Mouse (Mus musculus) skeletal muscle tissue, adult 2 months (tissue): ENCODE data around the gene Ano4.

Source experiments
- DNase-seq: peaks from one replicate; pipeline ENCODE4 v3.0.0-alpha.2; 2012; ENCODE audit warnings: low read depth, low spot score

The Ano4 gene

GRCm38 (mm10) chr10:89280402-89280801 lies 64.2 kb downstream of the Ano4 start:
- no peak for DNase-seq

GRCm38 (mm10) chr10:89273001-89273680 lies 71.4 kb downstream of the Ano4 start:
- no peak for DNase-seq

GRCm38 (mm10) chr10:89267312-89267711 lies 77.2 kb downstream of the Ano4 start:
- DNase-seq = no peak

GRCm38 (mm10) chr10:89263396-89263795 lies 81.2 kb downstream of the Ano4 start:
- no peak for DNase-seq

GRCm38 (mm10) chr10:89257457-89258381 lies 86.8 kb downstream of the Ano4 start:
- no peak for DNase-seq

- DNase-seq = no peak
Measured at GRCm38 (mm10) chr10:89256762-89257456, 87.7 kb downstream of the Ano4 start.

- no peak for DNase-seq
Measured at GRCm38 (mm10) chr10:89254765-89255164, 89.8 kb downstream of the Ano4 start.

GRCm38 (mm10) chr10:89253799-89254198 lies 90.8 kb downstream of the Ano4 start:
- DNase-seq = no peak

GRCm38 (mm10) chr10:89252636-89253035 lies 91.9 kb downstream of the Ano4 start:
- no peak for DNase-seq

- DNase-seq = no peak
Measured at GRCm38 (mm10) chr10:89243808-89244207, 100.8 kb downstream of the Ano4 start.

GRCm38 (mm10) chr10:89224524-89224923 lies 120.0 kb downstream of the Ano4 start:
- DNase-seq = no peak

- no peak for DNase-seq
Measured at GRCm38 (mm10) chr10:89222284-89222989, 122.1 kb downstream of the Ano4 start.

GRCm38 (mm10) chr10:89216078-89216477 lies 128.5 kb downstream of the Ano4 start:
- no peak for DNase-seq

- no peak for DNase-seq
Measured at GRCm38 (mm10) chr10:89205858-89206257, 138.7 kb downstream of the Ano4 start.

- DNase-seq = no peak
Measured at GRCm38 (mm10) chr10:89196444-89196843, 148.1 kb downstream of the Ano4 start.

- no peak for DNase-seq
Measured at GRCm38 (mm10) chr10:89195068-89195467, 149.5 kb downstream of the Ano4 start.

GRCm38 (mm10) chr10:89194440-89194839 lies 150.1 kb downstream of the Ano4 start:
- DNase-seq = no peak

GRCm38 (mm10) chr10:89177921-89178320 lies 166.6 kb downstream of the Ano4 start:
- no peak for DNase-seq

GRCm38 (mm10) chr10:89164533-89164932 lies 180.0 kb downstream of the Ano4 start:
- DNase-seq = no peak

GRCm38 (mm10) chr10:89155502-89155901 lies 189.1 kb downstream of the Ano4 start:
- no peak for DNase-seq

- DNase-seq = no peak
Measured at GRCm38 (mm10) chr10:89154797-89155465, 189.6 kb downstream of the Ano4 start.
